Comparison of ENCODE assay signal across 19 mouse cellular contexts in the genomic region with DNA sequence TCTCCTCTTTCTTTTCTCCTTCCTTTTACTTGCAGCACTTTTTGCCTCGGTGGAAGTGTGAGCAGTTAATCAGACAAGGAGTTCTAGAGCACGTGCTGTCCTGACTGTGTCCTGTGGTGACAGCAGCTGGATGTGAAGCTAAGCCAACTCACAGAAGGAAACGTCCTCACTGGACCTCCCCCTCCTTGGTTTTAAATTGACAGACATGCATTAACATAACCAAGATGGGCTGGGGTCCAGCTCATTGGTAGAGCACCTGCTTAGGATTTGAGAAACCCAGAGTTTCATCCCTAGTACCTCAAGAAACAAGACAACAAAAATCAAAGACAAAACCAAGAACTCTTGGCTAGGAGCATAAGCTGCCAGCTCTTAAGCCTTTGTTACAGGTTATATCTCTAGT. TPM values are rescaled to one million over a fixed set of nuclear protein-coding genes. Genes with fewer than 3 reads are reported as not detected.
DNase-seq lines count a peak whose midpoint lies in the region; ATAC-seq and TF ChIP-seq lines count a peak whose summit lies in the region.
"Had no signal": no experiment of that assay in that cellular context is flagged by ENCODE, and none has a peak within 500 bp of the region (broad histone marks: within the 10 kb centered on the region; RNA-seq: fewer than 3 reads in every experiment).

No protein-coding gene starts in this region.

- TF ChIP-seq CTCF in hindbrain, postnatal 0 days (IDR thresholded peaks at IDR 0.05; ENCODE audit: low read depth), result no peak
- no peak for TF ChIP-seq CTCF in midbrain, postnatal 0 days (IDR thresholded peaks at IDR 0.05)

- no peaks in the 10 kb centered on the region for H3K27me3 ChIP-seq in hindbrain, postnatal 0 days (ENCODE audit: insufficient read depth, low read length)
- no peaks in the 10 kb centered on the region for H3K27me3 ChIP-seq in hindbrain, embryonic 10.5 days (ENCODE audit: insufficient read depth, poor library complexity, severe bottlenecking)
- no peaks in the 10 kb centered on the region for H3K27me3 ChIP-seq in midbrain, postnatal 0 days (ENCODE audit: insufficient read depth, low read length)
- H3K27me3 ChIP-seq in midbrain, embryonic 16.5 days (ENCODE audit: control insufficient read depth, insufficient read depth, low read depth, low read length), result no peaks in the 10 kb centered on the region
- H3K27me3 ChIP-seq: embryonic facial prominence, embryonic 12.5 days; forebrain, embryonic 13.5 days; forebrain, embryonic 15.5 days had no signal

- H3K36me3 ChIP-seq in hindbrain, postnatal 0 days (ENCODE audit: insufficient read depth, low read length), result 0 out of 2 replicates have a peak, but pooled peaks cover 6% of the 10 kb centered on the region
- peaks cover 94% of the 10 kb centered on the region for H3K36me3 ChIP-seq in hindbrain, embryonic 10.5 days
- peaks cover 6% of the 10 kb centered on the region for H3K36me3 ChIP-seq in midbrain, postnatal 0 days (ENCODE audit: insufficient read depth, low read length)
- H3K36me3 ChIP-seq in midbrain, embryonic 16.5 days (ENCODE audit: control insufficient read depth, insufficient read depth, low read length), result no peaks in the 10 kb centered on the region

- no peak overlapping the region for H3K4me3 ChIP-seq in hindbrain, postnatal 0 days (ENCODE audit: low read length)
- no peak overlapping the region for H3K4me3 ChIP-seq in hindbrain, embryonic 10.5 days
- H3K4me3 ChIP-seq in midbrain, postnatal 0 days (ENCODE audit: low read depth, low read length), result no peak overlapping the region
- no peak overlapping the region for H3K4me3 ChIP-seq in midbrain, embryonic 16.5 days (ENCODE audit: low read depth, low read length)
- H3K4me3 ChIP-seq: embryonic facial prominence, embryonic 10.5 days; embryonic facial prominence, embryonic 12.5 days; forebrain, embryonic 13.5 days; forebrain, embryonic 15.5 days had no signal

- no peak overlapping the region for H3K27ac ChIP-seq in hindbrain, postnatal 0 days
- no peak overlapping the region for H3K27ac ChIP-seq in hindbrain, embryonic 10.5 days
- H3K27ac ChIP-seq in midbrain, postnatal 0 days (ENCODE audit: low read depth, low read length), result no peak overlapping the region
- no peak overlapping the region for H3K27ac ChIP-seq in midbrain, embryonic 16.5 days (ENCODE audit: low read length)
- H3K27ac ChIP-seq: embryonic facial prominence, embryonic 10.5 days; embryonic facial prominence, embryonic 12.5 days; forebrain, embryonic 13.5 days; forebrain, embryonic 15.5 days had no signal

- ATAC-seq in cerebellum, adult (ENCODE audit: insufficient number of reproducible peaks, low FRiP score, low TSS enrichment), result no peak
- peak; percentile 35; the same call in 1 of the 2 replicates for ATAC-seq in hindbrain, postnatal 0 days
- no peak for ATAC-seq in midbrain, postnatal 0 days (ENCODE audit: low FRiP score)
- no peak for ATAC-seq in midbrain, embryonic 16.5 days
- ATAC-seq: forebrain, embryonic 13.5 days; forebrain, embryonic 15.5 days; forebrain, postnatal 0 days had no signal

- WGBS in hindbrain, postnatal 0 days, result 41% methylated on average over 3 of the region's 3 CpGs
- WGBS in hindbrain, embryonic 10.5 days, result 77% methylated on average over 3 of the region's 3 CpGs
- 68% methylated on average over 3 of the region's 3 CpGs for WGBS in midbrain, postnatal 0 days
- 61% methylated on average over 3 of the region's 3 CpGs for WGBS in midbrain, embryonic 16.5 days

- no peak overlapping the region for H3K9ac ChIP-seq in hindbrain, postnatal 0 days (replicated peaks; ENCODE audit: low read length)
- H3K9ac ChIP-seq in midbrain, postnatal 0 days (replicated peaks; ENCODE audit: low read length, poor library complexity, severe bottlenecking), result no peak overlapping the region
- no peak overlapping the region for H3K9ac ChIP-seq in midbrain, embryonic 16.5 days (ENCODE audit: low read depth, low read length)
- H3K9ac ChIP-seq: embryonic facial prominence, embryonic 12.5 days; forebrain, embryonic 13.5 days; forebrain, embryonic 15.5 days; forebrain, postnatal 0 days had no signal

- no peaks in the 10 kb centered on the region for H3K4me1 ChIP-seq in hindbrain, postnatal 0 days (ENCODE audit: insufficient read depth, low read length)
- H3K4me1 ChIP-seq in hindbrain, embryonic 10.5 days (replicated peaks), result no peaks in the 10 kb centered on the region
- H3K4me1 ChIP-seq in midbrain, postnatal 0 days (ENCODE audit: insufficient read depth, low read length), result no peaks in the 10 kb centered on the region
- H3K4me1 ChIP-seq in midbrain, embryonic 16.5 days (ENCODE audit: control insufficient read depth, insufficient read depth, low read length), result no peaks in the 10 kb centered on the region
- H3K4me1 ChIP-seq: embryonic facial prominence, embryonic 10.5 days; embryonic facial prominence, embryonic 12.5 days; forebrain, embryonic 13.5 days; forebrain, embryonic 15.5 days had no signal

- no peak overlapping the region for H3K4me2 ChIP-seq in hindbrain, postnatal 0 days (ENCODE audit: low read depth, low read length)
- no peak overlapping the region for H3K4me2 ChIP-seq in midbrain, postnatal 0 days (ENCODE audit: low read depth, low read length, poor library complexity, severe bottlenecking)
- H3K4me2 ChIP-seq in midbrain, embryonic 16.5 days (ENCODE audit: low read length), result no peak overlapping the region
- H3K4me2 ChIP-seq: embryonic facial prominence, embryonic 12.5 days; forebrain, embryonic 13.5 days; forebrain, embryonic 15.5 days had no signal

- peak; percentile 66 to 73 for DNase-seq in cerebellum, postnatal 10 days
- DNase-seq in hindbrain, postnatal 0 days (ENCODE audit: low spot score), result peak; percentile 46
- DNase-seq in hindbrain, embryonic 10.5 days (ENCODE audit: low spot score), result no peak
- peak; percentile 17 for DNase-seq in midbrain, postnatal 0 days (ENCODE audit: low spot score)
- DNase-seq: adrenal gland, adult 2 months; adrenal gland, postnatal 10 days; adrenal gland, postnatal 25 days; cerebellum, adult 11 months; cerebellum, adult 18-20 months; cerebellum, adult 8-10 months; cerebellum, adult 9-11 months; cerebellum, postnatal 25 days; forebrain, postnatal 0 days had no signal

- H3K9me3 ChIP-seq in hindbrain, postnatal 0 days (ENCODE audit: low read length), result no peaks in the 10 kb centered on the region
- no peaks in the 10 kb centered on the region for H3K9me3 ChIP-seq in hindbrain, embryonic 10.5 days
- no peaks in the 10 kb centered on the region for H3K9me3 ChIP-seq in midbrain, postnatal 0 days (ENCODE audit: low read length)
- no peaks in the 10 kb centered on the region for H3K9me3 ChIP-seq in midbrain, embryonic 16.5 days (replicated peaks; ENCODE audit: control insufficient read depth, low read length, poor library complexity, severe bottlenecking)
- H3K9me3 ChIP-seq: embryonic facial prominence, embryonic 10.5 days; embryonic facial prominence, embryonic 12.5 days; forebrain, embryonic 13.5 days; forebrain, embryonic 15.5 days had no signal

RNA-seq across cellular contexts. Expression of gene Gins1, which starts 25.6 kb away (rescaled TPM):
- total RNA-seq in hindbrain, postnatal 0 days (2014; rRNA removed), result 5.4 and 8.6 TPM in 2 replicates
- polyA plus RNA-seq in hindbrain, postnatal 0 days (2015; fragmentation: Nextera tagmentation; extraction: Ambion mirVana), result 12.7 and 14.9 TPM in 2 replicates
- 67.5 and 69.8 TPM in 2 replicates for polyA plus RNA-seq in hindbrain, embryonic 10.5 days (2016; fragmentation: Nextera tagmentation; extraction: Ambion mirVana)
- total RNA-seq in midbrain, postnatal 0 days (2014; rRNA removed), result 4.2 and 5.7 TPM in 2 replicates
- polyA plus RNA-seq in midbrain, postnatal 0 days (2015; fragmentation: Nextera tagmentation; extraction: Ambion mirVana), result 7.1 and 7.8 TPM in 2 replicates
- polyA plus RNA-seq in midbrain, embryonic 16.5 days (2015; fragmentation: Nextera tagmentation; extraction: Ambion mirVana), result 9.9 and 11.2 TPM in 2 replicates

RNA-seq across cellular contexts. Expression of gene Abhd12, which starts 26.3 kb away (rescaled TPM):
- 158 and 167 TPM in 2 replicates for total RNA-seq in hindbrain, postnatal 0 days (2014; rRNA removed)
- polyA plus RNA-seq in hindbrain, postnatal 0 days (2015; fragmentation: Nextera tagmentation; extraction: Ambion mirVana), result 161 and 164 TPM in 2 replicates
- polyA plus RNA-seq in hindbrain, embryonic 10.5 days (2016; fragmentation: Nextera tagmentation; extraction: Ambion mirVana), result 52.4 and 55.4 TPM in 2 replicates
- 156 and 167 TPM in 2 replicates for total RNA-seq in midbrain, postnatal 0 days (2014; rRNA removed)
- polyA plus RNA-seq in midbrain, postnatal 0 days (2015; fragmentation: Nextera tagmentation; extraction: Ambion mirVana), result 144 and 156 TPM in 2 replicates
- 112 and 127 TPM in 2 replicates for polyA plus RNA-seq in midbrain, embryonic 16.5 days (2015; fragmentation: Nextera tagmentation; extraction: Ambion mirVana)
